Mouse (Mus musculus) E14TG2a.4 (cell line): ENCODE results near the gene Krtap28-13.

ENCODE experiments used
- H3K27me3 ChIP-seq: 2 replicates; pipeline ENCODE4 v1.6.1; 2014; ENCODE audit warnings: low read length, control low read depth; ENCODE audit not compliant: insufficient read depth
- H3K36me3 ChIP-seq: 2 replicates; pipeline ENCODE4 v1.6.1; 2014; ENCODE audit warnings: low read length, control low read depth; ENCODE audit not compliant: insufficient read depth
- H3K4me1 ChIP-seq: replicated peaks from 2 replicates; pipeline ENCODE4 v1.6.1; 2014; ENCODE audit warnings: low read depth, low read length, control low read depth
- H3K4me3 ChIP-seq: replicated peaks from 2 replicates; pipeline ENCODE4 v1.5.1; 2014; ENCODE audit warnings: mild to moderate bottlenecking, low read length
- H3K9me3 ChIP-seq: 2 replicates; pipeline ENCODE4 v1.6.1; 2014; ENCODE audit warnings: low read length, control low read depth
- CTCF ChIP-seq: conservative IDR thresholded peaks from 2 replicates; pipeline ENCODE4 v1.5.1; 2014; ENCODE audit warnings: low read length
- NANOG ChIP-seq: IDR thresholded peaks from 2 replicates; pipeline ENCODE4 v1.6.1; 2014; ENCODE audit warnings: borderline replicate concordance, low read length, mixed read lengths
- POU5F1 ChIP-seq: IDR thresholded peaks from 2 replicates; pipeline ENCODE4 v1.6.1; 2014; ENCODE audit warnings: low read length, borderline replicate concordance

Krtap28-13 gene

GRCm38 (mm10) chr1:83060643-83061042 is at the start of gene Krtap28-13:
Gene Krtap28-13, plus strand, starts transcription at chr1:83060930.
- peak within 1 kb of the TSS; percentile 32; the same call in 1 of the 2 replicates for H3K4me3 ChIP-seq
- H3K36me3 ChIP-seq = no peaks in the 10 kb centered on the region
- H3K27me3 ChIP-seq = no peaks in the 10 kb centered on the region
- no peaks in the 10 kb centered on the region for H3K4me1 ChIP-seq
- TF ChIP-seq POU5F1 (no peak), NANOG (no peak), CTCF (no peak)
- no peaks in the 10 kb centered on the region for H3K9me3 ChIP-seq

- TF ChIP-seq CTCF (no peak), POU5F1 (no peak), NANOG (no peak)
- Histone ChIP-seq H3K4me1 (no peaks in the 10 kb centered on the region), H3K27me3 (no peaks in the 10 kb centered on the region), H3K4me3 (no peak overlapping the region), H3K9me3 (peaks cover 5% of the 10 kb centered on the region; the same call in 1 of the 2 replicates), H3K36me3 (no peaks in the 10 kb centered on the region)
Measured at GRCm38 (mm10) chr1:83014477-83014876, 46.3 kb upstream of the Krtap28-13 start.

GRCm38 (mm10) chr1:83015329-83015879 is 45.3 kb upstream of the Krtap28-13 start:
- Histone ChIP-seq H3K27me3 (no peaks in the 10 kb centered on the region), H3K4me1 (no peaks in the 10 kb centered on the region), H3K36me3 (no peaks in the 10 kb centered on the region), H3K9me3 (peaks cover 5% of the 10 kb centered on the region; the same call in 1 of the 2 replicates), H3K4me3 (no peak overlapping the region)
- TF ChIP-seq CTCF = no peak
- TF ChIP-seq NANOG = no peak
- TF ChIP-seq POU5F1 = no peak

GRCm38 (mm10) chr1:83016556-83016955 is 44.2 kb upstream of the Krtap28-13 start:
- Histone ChIP-seq H3K4me1 (no peaks in the 10 kb centered on the region), H3K4me3 (no peak overlapping the region), H3K9me3 (peaks cover 10% of the 10 kb centered on the region; the same call in 1 of the 2 replicates), H3K27me3 (no peaks in the 10 kb centered on the region), H3K36me3 (no peaks in the 10 kb centered on the region)
- no peak for TF ChIP-seq CTCF
- TF ChIP-seq POU5F1 = no peak
- no peak for TF ChIP-seq NANOG

GRCm38 (mm10) chr1:83031950-83032349 is 28.8 kb upstream of the Krtap28-13 start:
- no peak overlapping the region for H3K4me3 ChIP-seq
- H3K27me3 ChIP-seq = no peaks in the 10 kb centered on the region
- peaks cover 3% of the 10 kb centered on the region for H3K4me1 ChIP-seq
- TF ChIP-seq CTCF (no peak), POU5F1 (no peak), NANOG (no peak)
- H3K36me3 ChIP-seq = no peaks in the 10 kb centered on the region
- no peaks in the 10 kb centered on the region for H3K9me3 ChIP-seq

GRCm38 (mm10) chr1:83032508-83032907 is 28.2 kb upstream of the Krtap28-13 start:
- Histone ChIP-seq H3K36me3 (no peaks in the 10 kb centered on the region), H3K27me3 (no peaks in the 10 kb centered on the region), H3K4me1 (peaks cover 7% of the 10 kb centered on the region), H3K4me3 (no peak overlapping the region), H3K9me3 (no peaks in the 10 kb centered on the region)
- TF ChIP-seq CTCF (no peak), NANOG (no peak), POU5F1 (no peak)

- Histone ChIP-seq H3K27me3 (no peaks in the 10 kb centered on the region), H3K36me3 (no peaks in the 10 kb centered on the region), H3K4me3 (no peak overlapping the region), H3K9me3 (no peaks in the 10 kb centered on the region), H3K4me1 (peaks cover 25% of the 10 kb centered on the region)
- TF ChIP-seq CTCF = no peak
- no peak for TF ChIP-seq POU5F1
- no peak for TF ChIP-seq NANOG
Measured at GRCm38 (mm10) chr1:83034509-83034908, 26.2 kb upstream of the Krtap28-13 start.

- Histone ChIP-seq H3K27me3 (0 out of 2 replicates have a peak, but pooled peaks cover 3% of the 10 kb centered on the region), H3K4me3 (no peak overlapping the region; the same call in 1 of the 2 replicates), H3K36me3 (no peaks in the 10 kb centered on the region), H3K4me1 (peaks cover 25% of the 10 kb centered on the region), H3K9me3 (no peaks in the 10 kb centered on the region)
- TF ChIP-seq POU5F1 (no peak), CTCF (no peak), NANOG (no peak)
Measured at GRCm38 (mm10) chr1:83036892-83037667, 23.6 kb upstream of the Krtap28-13 start.

- peak within 1 kb of the TSS; percentile 73 for H3K4me3 ChIP-seq
- H3K27me3 ChIP-seq = peaks cover 5% of the 10 kb centered on the region; the same call in 1 of the 2 replicates
- H3K36me3 ChIP-seq = no peaks in the 10 kb centered on the region
- peaks cover 25% of the 10 kb centered on the region for H3K4me1 ChIP-seq
- H3K9me3 ChIP-seq = no peaks in the 10 kb centered on the region
- TF ChIP-seq NANOG = no peak
- TF ChIP-seq POU5F1 = peak; percentile 46; the same call in 1 of the 2 replicates
Measured at GRCm38 (mm10) chr1:83038109-83038672, 22.5 kb upstream of the Krtap28-13 start, which contains the start of gene Slc19a3. Gene Slc19a3, minus strand, starts transcription at chr1:83038448.
